ENCODE assay signal across 21 mouse cellular contexts in genomic region chr9:55226251-55226650, GRCm38 (mm10). TPM values are rescaled to one million over a fixed set of nuclear protein-coding genes. Genes with fewer than 3 reads are reported as not detected.
DNase-seq lines count a peak whose midpoint lies in the region; ATAC-seq and TF ChIP-seq lines count a peak whose summit lies in the region.
"Had no signal": no experiment of that assay in that cellular context is flagged by ENCODE, and none has a peak within 500 bp of the region (broad histone marks: within the 10 kb centered on the region; RNA-seq: fewer than 3 reads in every experiment).

No protein-coding gene starts in this region.

- DNase-seq in frontal cortex, postnatal 10 days (ENCODE audit: low spot score in 2 of 2), result no peak
- DNase-seq in midbrain, postnatal 0 days (ENCODE audit: low spot score), result peak; percentile 34
- DNase-seq in midbrain, embryonic 11.5 days (ENCODE audit: low spot score, missing footprints), result no peak
- DNase-seq in layer of hippocampus, adult 18-20 months (ENCODE audit: low spot score in 2 of 2), result peak; percentile 37 to 65
- peak; percentile 40 for DNase-seq in right cerebral cortex, postnatal 14 days
- no peak for DNase-seq in urinary bladder, postnatal 25 days (ENCODE audit: low spot score)
- DNase-seq: adrenal gland, postnatal 14 days; cerebellum, adult 8-10 months; kidney, adult 9 months; thymus, adult 2 months had no signal

- peak; percentile 88 for ATAC-seq in frontal cortex, adult (ENCODE audit: low TSS enrichment)
- no peak for ATAC-seq in midbrain, postnatal 0 days (ENCODE audit: low FRiP score)
- ATAC-seq in midbrain, embryonic 11.5 days (ENCODE audit: low FRiP score), result no peak
- ATAC-seq in intestine, embryonic 16.5 days, result no peak
- ATAC-seq: inflammation-experienced regulatory T-cells, adult 6 months; liver, embryonic 12.5 days; midbrain, embryonic 15.5 days had no signal

- H3K27me3 ChIP-seq in midbrain, postnatal 0 days (ENCODE audit: insufficient read depth, low read length), result no peaks in the 10 kb centered on the region
- H3K27me3 ChIP-seq in midbrain, embryonic 11.5 days (ENCODE audit: control insufficient read depth, insufficient read depth, low read length), result no peaks in the 10 kb centered on the region
- H3K27me3 ChIP-seq in intestine, embryonic 16.5 days (replicated peaks; ENCODE audit: control insufficient read depth, insufficient read depth, low read length), result no peaks in the 10 kb centered on the region
- H3K27me3 ChIP-seq: CH12.LX; embryonic facial prominence, embryonic 12.5 days; heart, embryonic 13.5 days; liver, embryonic 12.5 days; lung, embryonic 15.5 days; midbrain, embryonic 15.5 days had no signal

- no peak overlapping the region for H3K4me3 ChIP-seq in midbrain, postnatal 0 days (ENCODE audit: low read depth, low read length)
- no peak overlapping the region for H3K4me3 ChIP-seq in midbrain, embryonic 11.5 days (ENCODE audit: low read depth, low read length)
- H3K4me3 ChIP-seq in intestine, embryonic 16.5 days (ENCODE audit: low read length), result no peak overlapping the region
- H3K4me3 ChIP-seq: embryonic facial prominence, embryonic 12.5 days; heart, embryonic 13.5 days; limb, embryonic 10.5 days; liver, embryonic 12.5 days; lung, embryonic 15.5 days; midbrain, embryonic 15.5 days had no signal

- no peak overlapping the region for H3K9ac ChIP-seq in midbrain, postnatal 0 days (replicated peaks; ENCODE audit: low read length, poor library complexity, severe bottlenecking)
- H3K9ac ChIP-seq in midbrain, embryonic 11.5 days (ENCODE audit: low read length), result no peak overlapping the region
- no peak overlapping the region for H3K9ac ChIP-seq in intestine, embryonic 16.5 days (ENCODE audit: low read depth, low read length)
- H3K9ac ChIP-seq: embryonic facial prominence, embryonic 12.5 days; heart, embryonic 13.5 days; liver, embryonic 12.5 days; lung, embryonic 15.5 days; midbrain, embryonic 15.5 days had no signal

- 52% methylated on average over 3 of the region's 3 CpGs for WGBS in midbrain, postnatal 0 days
- 81% methylated on average over 3 of the region's 3 CpGs for WGBS in midbrain, embryonic 11.5 days
- WGBS in intestine, embryonic 16.5 days, result 84% methylated on average over 3 of the region's 3 CpGs

- no peaks in the 10 kb centered on the region for H3K9me3 ChIP-seq in midbrain, postnatal 0 days (ENCODE audit: low read length)
- H3K9me3 ChIP-seq in midbrain, embryonic 11.5 days (ENCODE audit: control insufficient read depth, low read length), result no peaks in the 10 kb centered on the region
- H3K9me3 ChIP-seq in intestine, embryonic 16.5 days (ENCODE audit: control insufficient read depth, low read length), result no peaks in the 10 kb centered on the region
- H3K9me3 ChIP-seq: embryonic facial prominence, embryonic 12.5 days; heart, embryonic 13.5 days; limb, embryonic 10.5 days; liver, embryonic 12.5 days; lung, embryonic 15.5 days; midbrain, embryonic 15.5 days had no signal

- no peak overlapping the region for H3K4me2 ChIP-seq in midbrain, postnatal 0 days (ENCODE audit: low read depth, low read length, poor library complexity, severe bottlenecking)
- H3K4me2 ChIP-seq in midbrain, embryonic 11.5 days, result no peak overlapping the region
- H3K4me2 ChIP-seq in intestine, embryonic 16.5 days (ENCODE audit: low read depth, low read length), result no peak overlapping the region
- H3K4me2 ChIP-seq: embryonic facial prominence, embryonic 12.5 days; heart, embryonic 13.5 days; liver, embryonic 12.5 days; lung, embryonic 15.5 days; midbrain, embryonic 15.5 days had no signal

- TF ChIP-seq CTCF in midbrain, postnatal 0 days (IDR thresholded peaks at IDR 0.05), result no peak

- H3K4me1 ChIP-seq in midbrain, postnatal 0 days (ENCODE audit: insufficient read depth, low read length), result no peaks in the 10 kb centered on the region
- H3K4me1 ChIP-seq in midbrain, embryonic 11.5 days (ENCODE audit: control insufficient read depth, insufficient read depth, low read length), result no peaks in the 10 kb centered on the region
- H3K4me1 ChIP-seq in intestine, embryonic 16.5 days (ENCODE audit: control insufficient read depth, insufficient read depth, low read length), result no peaks in the 10 kb centered on the region
- H3K4me1 ChIP-seq: embryonic facial prominence, embryonic 12.5 days; heart, embryonic 13.5 days; limb, embryonic 10.5 days; lung, embryonic 15.5 days; midbrain, embryonic 15.5 days had no signal

- no peak overlapping the region for H3K27ac ChIP-seq in midbrain, postnatal 0 days (ENCODE audit: low read depth, low read length)
- no peak overlapping the region for H3K27ac ChIP-seq in midbrain, embryonic 11.5 days (ENCODE audit: low read depth, low read length)
- no peak overlapping the region for H3K27ac ChIP-seq in intestine, embryonic 16.5 days (ENCODE audit: low read length)
- H3K27ac ChIP-seq: embryonic facial prominence, embryonic 12.5 days; heart, embryonic 13.5 days; limb, embryonic 10.5 days; liver, embryonic 12.5 days; lung, embryonic 15.5 days; macrophage; midbrain, embryonic 15.5 days had no signal

- peaks cover 30% of the 10 kb centered on the region for H3K36me3 ChIP-seq in midbrain, postnatal 0 days (ENCODE audit: insufficient read depth, low read length)
- peaks cover 11% of the 10 kb centered on the region; the same call in 1 of the 2 replicates for H3K36me3 ChIP-seq in midbrain, embryonic 11.5 days (ENCODE audit: control insufficient read depth, insufficient read depth, low read length)
- peaks cover 4% of the 10 kb centered on the region; the same call in 1 of the 2 replicates for H3K36me3 ChIP-seq in intestine, embryonic 16.5 days (ENCODE audit: control insufficient read depth, insufficient read depth, low read length)

RNA-seq across cellular contexts. Expression of gene Fbxo22, which starts 17.5 kb away (rescaled TPM):
- total RNA-seq in midbrain, postnatal 0 days (2014; rRNA removed), result 57.1 and 61.5 TPM in 2 replicates
- polyA plus RNA-seq in midbrain, postnatal 0 days (2015; fragmentation: Nextera tagmentation; extraction: Ambion mirVana), result 71.2 and 75.3 TPM in 2 replicates
- polyA plus RNA-seq in midbrain, embryonic 11.5 days (2014; fragmentation: Nextera tagmentation; extraction: Ambion mirVana), result 84.6 and 92.5 TPM in 2 replicates
- 10 to 100 TPM; 32.5 to 34.6 TPM for total RNA-seq in layer of hippocampus, adult 18-20 months (2021)
- polyA plus RNA-seq in intestine, embryonic 16.5 days (2015; fragmentation: Nextera tagmentation; extraction: Ambion mirVana), result 55.3 and 61.0 TPM in 2 replicates

Comparison
In these comparisons a context has a peak if more than half of its experiments do, and no peak if none do; other contexts are left out.
1. DNase-seq: peak in midbrain, postnatal 0 days (single experiment), layer of hippocampus, adult 18-20 months (2 of 2) and right cerebral cortex, postnatal 14 days (single experiment); none in frontal cortex, postnatal 10 days (0 of 2), midbrain, embryonic 11.5 days (single experiment) and urinary bladder, postnatal 25 days (single experiment).